Mouse (Mus musculus): ENCODE results near the gene Pcca.

The Pcca gene

GRCm38 (mm10) chr14:122912812-122913498 lies 378.8 kb downstream of the Pcca start:
- in situ Hi-C loops (cut with MboI, MseI) = no loop called here

GRCm38 (mm10) chr14:122913657-122914056 lies 379.5 kb downstream of the Pcca start, which contains the start of gene Ggact:
TSS of gene Ggact (minus strand) at chr14:122913757.
- in situ Hi-C loops (cut with MboI, MseI) = no loop called here

GRCm38 (mm10) chr14:122917676-122918075 lies 383.6 kb downstream of the Pcca start:
- in situ Hi-C loops (cut with MboI, MseI) = no loop called here

- in situ Hi-C loops (cut with MboI, MseI) = no loop called here
Measured at GRCm38 (mm10) chr14:122920011-122920410, 385.9 kb downstream of the Pcca start.

- in situ Hi-C loops (cut with MboI, MseI) = no loop called here
Measured at GRCm38 (mm10) chr14:122936460-122936859, 402.3 kb downstream of the Pcca start.
